Mouse (Mus musculus) heart, postnatal 0 days (tissue): ENCODE measurements around the gene Pramef20. TPM values are rescaled to one million over a fixed set of nuclear protein-coding genes. Genes with fewer than 3 reads are reported as not detected.
"Not testable (repeated sequence)": the region's sequence is repeated elsewhere in the genome, so short reads cannot be mapped to it uniquely, and the experiment has no call there.

Experiments
- ATAC-seq: fragments of 200-750 bp; cut with Nextera tagmentation; 2 replicates; pipeline ENCODE4 v1.8.0; 2017; ENCODE audit warnings: low read depth, moderate number of reproducible peaks, moderate library complexity; ENCODE audit not compliant: insufficient read depth
- DNase-seq: peaks from one replicate; pipeline ENCODE4 v3.0.0-alpha.2; 2016; ENCODE audit warnings: low spot score
- H3K27ac ChIP-seq: fragments of 300-500 bp; sonication (generic); 2 replicates; pipeline ENCODE4 v1.5.1; 2014; ENCODE audit warnings: low read depth, mild to moderate bottlenecking
- H3K27me3 ChIP-seq: fragments of 300-500 bp; sonication (generic); 2 replicates; pipeline ENCODE4 v1.6.1; 2014; ENCODE audit warnings: low read length, mixed read lengths; ENCODE audit not compliant: control insufficient read depth, insufficient read depth
- H3K36me3 ChIP-seq: fragments of 300-500 bp; sonication (generic); replicated peaks from 2 replicates; pipeline ENCODE4 v1.6.1; 2014; ENCODE audit warnings: low read length, mixed read lengths; ENCODE audit not compliant: control insufficient read depth, insufficient read depth
- H3K4me1 ChIP-seq: fragments of 300-500 bp; sonication (generic); 2 replicates; pipeline ENCODE4 v1.6.1; 2014; ENCODE audit warnings: antibody characterized with exemption; ENCODE audit not compliant: control insufficient read depth, insufficient read depth
- H3K4me2 ChIP-seq: fragments of 300-500 bp; sonication (generic); 2 replicates; pipeline ENCODE4 v1.6.1; 2014; ENCODE audit warnings: low read depth, mild to moderate bottlenecking, low read length, moderate library complexity
- H3K4me3 ChIP-seq: fragments of 300-500 bp; sonication (generic); 2 replicates; pipeline ENCODE4 v1.5.1; 2014; ENCODE audit warnings: low read depth, low read length
- H3K9ac ChIP-seq: fragments of 300-500 bp; sonication (generic); replicated peaks from 2 replicates; pipeline ENCODE4 v1.6.1; 2014; ENCODE audit warnings: low read depth, low read length, mixed read lengths
- H3K9me3 ChIP-seq: fragments of 300-500 bp; sonication (generic); replicated peaks from 2 replicates; pipeline ENCODE4 v1.6.1; 2016; ENCODE audit warnings: low read length; ENCODE audit not compliant: control insufficient read depth
- CTCF ChIP-seq: IDR thresholded peaks from 2 replicates; pipeline ENCODE4 v1.5.1; 2016; ENCODE audit warnings: antibody characterized with exemption, control low read depth, low read depth
- EP300 ChIP-seq: IDR thresholded peaks from 2 replicates; pipeline ENCODE4 v1.6.1; 2016; ENCODE audit warnings: antibody characterized with exemption, low read depth
- WGBS: fragments of 180-500 bp; shearing (Covaris S2); extraction: QIAGEN DNeasy Blood & Tissue Kit; methylation state at CpG from one replicate; pipeline ENCODE4 v1.1.7; 2014; 5-methylcytosine and 5-hydroxymethylcytosine counted together
- polyA plus RNA-seq: library from polyadenylated mRNA; unstranded; fragments of >200 nt; fragmentation: Nextera tagmentation; extraction: Ambion mirVana; gene quantifications from 2 replicates; pipeline ENCODE4 v1.2.1, GENCODE M21; 2015
- total RNA-seq: library from RNA; depleted of rRNA; stranded (reverse); fragments of >200 nt; gene quantifications from 2 replicates; pipeline ENCODE4 v1.2.3, GENCODE M21; 2014; ENCODE audit warnings: low replicate concordance; rRNA removed

Pramef20 gene
- total and polyA plus RNA-seq, 2 experiments from 2014 or later = not detected

- no peaks in the 10 kb centered on the region for H3K9me3 ChIP-seq
- DNase-seq = peak; percentile 60
- H3K27me3 ChIP-seq = no peaks in the 10 kb centered on the region
- H3K4me1 ChIP-seq = 0 out of 2 replicates have a peak, but pooled peaks cover 3% of the 10 kb centered on the region
- H3K4me3 ChIP-seq = peak overlapping the region; percentile 44
- peak overlapping the region; percentile 67 for H3K4me2 ChIP-seq
- TF ChIP-seq EP300 (no peak), CTCF (no peak)
- 7% methylated on average over 16 of the region's 17 CpGs for WGBS
- no peaks in the 10 kb centered on the region for H3K36me3 ChIP-seq
- ATAC-seq = peak; percentile 84
- H3K9ac ChIP-seq = peak overlapping the region; percentile 40; the same call in 1 of the 2 replicates
- no peak overlapping the region for H3K27ac ChIP-seq
Observed at GRCm38 (mm10) chr4:144404456-144405086, 26.8 kb upstream of the Pramef20 start.

GRCm38 (mm10) chr4:144402712-144403111 is 25.0 kb upstream of the Pramef20 start:
- Histone ChIP-seq H3K9me3 (no peaks in the 10 kb centered on the region), H3K27me3 (no peaks in the 10 kb centered on the region), H3K9ac (no peak overlapping the region), H3K36me3 (no peaks in the 10 kb centered on the region), H3K27ac (no peak overlapping the region), H3K4me2 (no peak overlapping the region), H3K4me3 (no peak overlapping the region), H3K4me1 (0 out of 2 replicates have a peak, but pooled peaks cover 3% of the 10 kb centered on the region)
- 14% methylated on average over 4 of the region's 4 CpGs for WGBS
- TF ChIP-seq EP300 (no peak), CTCF (no peak)
- DNase-seq (no peak), ATAC-seq (no peak)

GRCm38 (mm10) chr4:144396316-144396715 is 18.6 kb upstream of the Pramef20 start:
- no peak for ATAC-seq
- Histone ChIP-seq H3K4me2 (no peak overlapping the region), H3K36me3 (no peaks in the 10 kb centered on the region), H3K27ac (no peak overlapping the region), H3K9me3 (no peaks in the 10 kb centered on the region), H3K9ac (no peak overlapping the region), H3K27me3 (no peaks in the 10 kb centered on the region), H3K4me3 (no peak overlapping the region), H3K4me1 (no peaks in the 10 kb centered on the region)
- TF ChIP-seq EP300 (no peak), CTCF (no peak)
- DNase-seq = no peak
- WGBS = 31% methylated on average over 3 of the region's 3 CpGs

GRCm38 (mm10) chr4:144357642-144358041 is 20.1 kb downstream of the Pramef20 start, which contains the start of gene Gm13119:
Gene Gm13119, plus strand, starts transcription at chr4:144357942.
- not testable (repeated sequence) for H3K4me3 ChIP-seq, H3K4me1 ChIP-seq, H3K9ac ChIP-seq, H3K27ac ChIP-seq, H3K9me3 ChIP-seq, ATAC-seq, H3K4me2 ChIP-seq, H3K36me3 ChIP-seq, H3K27me3 ChIP-seq, DNase-seq
- 80% methylated on average over 3 of the region's 3 CpGs for WGBS

- H3K36me3 ChIP-seq, H3K9me3 ChIP-seq, H3K4me1 ChIP-seq, H3K27ac ChIP-seq, ATAC-seq, DNase-seq, H3K27me3 ChIP-seq, H3K9ac ChIP-seq, H3K4me3 ChIP-seq, H3K4me2 ChIP-seq: not testable (repeated sequence)
- WGBS = 54% methylated on average over 3 of the region's 3 CpGs
Observed at GRCm38 (mm10) chr4:144335856-144336255, 41.9 kb downstream of the Pramef20 start.

GRCm38 (mm10) chr4:144329949-144330348 is 47.8 kb downstream of the Pramef20 start, which contains the start of gene Gm13128:
Gene Gm13128, plus strand, starts transcription at chr4:144330249.
- not testable (repeated sequence) for DNase-seq, H3K9me3 ChIP-seq, H3K9ac ChIP-seq, H3K27me3 ChIP-seq, ATAC-seq, H3K27ac ChIP-seq, H3K4me3 ChIP-seq, H3K36me3 ChIP-seq, H3K4me2 ChIP-seq, H3K4me1 ChIP-seq
- WGBS = 49% methylated on average over 4 of the region's 4 CpGs

Other genes with a start within 250 kb of the Pramef20 start
- not detected in 2 replicates for gene Oog3, start 215.3 kb downstream of the Pramef20 start, total RNA-seq
- gene Oog3, start 215.3 kb downstream of the Pramef20 start, polyA plus RNA-seq = not detected in 2 replicates
- gene Oog2, start 187.2 kb downstream of the Pramef20 start, total RNA-seq = not detected in 2 replicates
- gene Oog2, start 187.2 kb downstream of the Pramef20 start, polyA plus RNA-seq = not detected in 2 replicates
- gene C87977, start 164.6 kb downstream of the Pramef20 start, total RNA-seq = not detected in 2 replicates
- not detected in 2 replicates for gene C87977, start 164.6 kb downstream of the Pramef20 start, polyA plus RNA-seq
- not detected in 2 replicates for gene Pramel5, start 97.4 kb downstream of the Pramef20 start, total RNA-seq
- gene Pramel5, start 97.4 kb downstream of the Pramef20 start, polyA plus RNA-seq = not detected in 2 replicates
- gene Gm13128, start 47.7 kb downstream of the Pramef20 start, total RNA-seq = not detected in 2 replicates
- not detected in 2 replicates for gene Gm13128, start 47.7 kb downstream of the Pramef20 start, polyA plus RNA-seq
- gene Gm13119, start 20.0 kb downstream of the Pramef20 start, total RNA-seq = not detected in 2 replicates
- gene Gm13119, start 20.0 kb downstream of the Pramef20 start, polyA plus RNA-seq = not detected in 2 replicates
- gene Pramef12, start 30.5 kb upstream of the Pramef20 start, total RNA-seq = not detected in 2 replicates
- 0.05 TPM in 1 of 2 replicates, not detected in the other for gene Pramef12, start 30.5 kb upstream of the Pramef20 start, polyA plus RNA-seq
- gene 1700012P22Rik, start 60.8 kb upstream of the Pramef20 start, total RNA-seq = not detected in 2 replicates
- not detected in 2 replicates for gene 1700012P22Rik, start 60.8 kb upstream of the Pramef20 start, polyA plus RNA-seq
- gene Gm9944, start 75.4 kb upstream of the Pramef20 start, total RNA-seq = not detected in 2 replicates
- gene Gm9944, start 75.4 kb upstream of the Pramef20 start, polyA plus RNA-seq = not detected in 2 replicates
- gene Aadacl3, start 85.8 kb upstream of the Pramef20 start, total RNA-seq = not detected in 2 replicates
- not detected in 2 replicates for gene Aadacl3, start 85.8 kb upstream of the Pramef20 start, polyA plus RNA-seq
- gene 9430007A20Rik, start 141.9 kb upstream of the Pramef20 start, total RNA-seq = not detected in 2 replicates
- not detected in 2 replicates for gene 9430007A20Rik, start 141.9 kb upstream of the Pramef20 start, polyA plus RNA-seq
- gene Gm13124, start 187.2 kb upstream of the Pramef20 start, total RNA-seq = not detected in 2 replicates
- gene Gm13124, start 187.2 kb upstream of the Pramef20 start, polyA plus RNA-seq = not detected in 2 replicates
- not detected in 2 replicates for gene Aadacl4, start 235.8 kb upstream of the Pramef20 start, total RNA-seq
- gene Aadacl4, start 235.8 kb upstream of the Pramef20 start, polyA plus RNA-seq = not detected in 2 replicates